In genomic region chr11:34029658-34030057, GRCm38 (mm10) we compare ENCODE assay signal across 18 mouse cellular contexts. TPM values are rescaled to one million over a fixed set of nuclear protein-coding genes. Genes with fewer than 3 reads are reported as not detected.
"Had no signal": no experiment of that assay in that cellular context is flagged by ENCODE, and none has a peak within 500 bp of the region (broad histone marks: within the 10 kb centered on the region; RNA-seq: fewer than 3 reads in every experiment).

No protein-coding gene starts in this region.

- H3K4me3 ChIP-seq: neural tube, embryonic 12.5 days; neural tube, embryonic 13.5 days; neural tube, embryonic 15.5 days; stomach, embryonic 15.5 days had no signal

- DNase-seq: retina, postnatal 1 day; right cerebral cortex, adult 18-20 months; right cerebral cortex, postnatal 14 days; right cerebral cortex, postnatal 25 days; right cerebral cortex, postnatal 4 days; spleen, adult 18-20 months; thymus, adult 18-20 months; thymus, postnatal 14 days; thymus, postnatal 25 days; thymus, postnatal 36 days; thymus, postnatal 4 days had no signal

- H3K9me3 ChIP-seq: neural tube, embryonic 12.5 days; neural tube, embryonic 13.5 days; neural tube, embryonic 15.5 days; stomach, embryonic 15.5 days had no signal

- H3K27ac ChIP-seq: neural tube, embryonic 12.5 days; neural tube, embryonic 13.5 days; neural tube, embryonic 15.5 days; stomach, embryonic 15.5 days; stomach, postnatal 0 days had no signal

- H3K27me3 ChIP-seq: neural tube, embryonic 12.5 days; neural tube, embryonic 13.5 days; neural tube, embryonic 15.5 days; stomach, embryonic 15.5 days had no signal

- H3K9ac ChIP-seq: neural tube, embryonic 12.5 days; neural tube, embryonic 13.5 days; neural tube, embryonic 15.5 days; stomach, embryonic 15.5 days had no signal

- H3K4me1 ChIP-seq: neural tube, embryonic 12.5 days; neural tube, embryonic 13.5 days; stomach, embryonic 15.5 days had no signal

- H3K36me3 ChIP-seq: neural tube, embryonic 12.5 days; neural tube, embryonic 13.5 days; neural tube, embryonic 15.5 days; stomach, embryonic 15.5 days had no signal

- H3K4me2 ChIP-seq: neural tube, embryonic 12.5 days; neural tube, embryonic 13.5 days; neural tube, embryonic 15.5 days; stomach, embryonic 15.5 days had no signal

RNA-seq across cellular contexts. Expression of gene Kcnip1, which starts 36.7 kb away (rescaled TPM):
- total RNA-seq: neutrophil, adult 5-6 weeks had no signal
- polyA plus RNA-seq: spleen, adult 2 months had no signal
